Mouse (Mus musculus): ENCODE results near the gene Gm21915. TPM values are rescaled to one million over a fixed set of nuclear protein-coding genes. Genes with fewer than 3 reads are reported as not detected.

Gene Gm21915
- not detected for total RNA-seq (2023)

DNA sequence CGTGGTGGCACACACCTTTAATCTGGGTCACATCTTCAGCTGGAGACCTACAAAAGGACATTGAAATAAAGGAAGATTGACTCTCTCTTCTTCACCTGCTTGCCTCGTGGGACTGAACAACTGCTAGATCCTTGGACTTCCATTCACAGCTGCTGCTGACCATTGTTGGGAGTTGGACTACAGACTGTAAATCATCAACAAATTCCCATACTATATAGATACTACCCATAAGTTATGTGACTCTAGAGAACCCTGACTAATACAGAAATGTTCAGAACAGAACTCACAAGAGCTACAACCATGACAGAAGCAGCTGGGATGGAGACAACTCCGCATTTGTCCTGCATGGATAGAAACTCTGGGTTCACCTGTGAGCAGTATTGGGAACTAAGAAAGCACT lies at the start of gene Gm21915:
Gm21915 (plus strand) TSS at position 301 of the 400 bp plus-strand sequence.

DNA sequence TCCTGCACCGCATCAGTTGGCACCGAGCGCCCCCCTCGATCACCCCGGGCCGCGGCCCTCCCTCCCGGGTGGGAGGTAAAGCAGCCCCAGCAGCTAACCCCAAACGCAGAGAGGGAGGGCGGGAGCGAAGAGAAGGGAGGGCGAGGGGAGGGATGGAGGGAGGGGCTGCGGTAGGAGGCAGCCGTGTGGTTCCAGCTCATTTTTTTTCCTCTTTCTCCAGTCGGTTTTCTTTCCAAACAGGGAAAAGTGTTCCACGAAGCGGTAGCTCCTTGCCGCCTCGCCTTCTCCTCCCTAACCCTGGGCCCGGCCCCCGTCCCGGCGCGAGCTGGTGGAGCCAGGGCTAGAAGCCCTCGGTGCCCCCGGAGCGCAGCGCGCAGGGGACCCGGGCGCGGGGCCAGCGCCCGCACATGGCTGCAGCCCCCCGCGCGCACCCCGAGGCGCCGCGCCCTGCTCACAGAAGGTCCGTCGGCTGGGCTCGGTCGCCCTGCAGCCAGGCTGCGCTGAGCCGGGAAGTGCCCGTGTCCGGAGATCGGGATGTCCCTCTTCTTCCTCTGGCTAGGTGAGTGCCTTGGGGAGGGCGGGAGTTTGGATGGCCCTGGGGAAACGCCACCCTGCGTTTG lies 15.5 kb downstream of the Gm21915 start, which contains the start of gene Clmp:
Clmp (plus strand) TSS at position 162 of the 620 bp plus-strand sequence.

Other genes starting within 250 kb of the Gm21915 start
- gene Gramd1b, start 139.2 kb upstream of the Gm21915 start, total RNA-seq (2023): 10 to 100 TPM; 92.4 TPM
- gene Clmp, start 15.3 kb downstream of the Gm21915 start, total RNA-seq (2023): under 1 TPM in 1 of 2 experiments, not detected in 1; 0.12 TPM
- 1,000 to 10,000 TPM; 1,747 to 1,918 TPM for gene Hspa8, start 130.4 kb downstream of the Gm21915 start, total RNA-seq (2023)
- not detected for gene Bsx, start 203.5 kb downstream of the Gm21915 start, total RNA-seq (2023)